Comparison of ENCODE assay signal across 13 mouse cellular contexts in the genomic region with DNA sequence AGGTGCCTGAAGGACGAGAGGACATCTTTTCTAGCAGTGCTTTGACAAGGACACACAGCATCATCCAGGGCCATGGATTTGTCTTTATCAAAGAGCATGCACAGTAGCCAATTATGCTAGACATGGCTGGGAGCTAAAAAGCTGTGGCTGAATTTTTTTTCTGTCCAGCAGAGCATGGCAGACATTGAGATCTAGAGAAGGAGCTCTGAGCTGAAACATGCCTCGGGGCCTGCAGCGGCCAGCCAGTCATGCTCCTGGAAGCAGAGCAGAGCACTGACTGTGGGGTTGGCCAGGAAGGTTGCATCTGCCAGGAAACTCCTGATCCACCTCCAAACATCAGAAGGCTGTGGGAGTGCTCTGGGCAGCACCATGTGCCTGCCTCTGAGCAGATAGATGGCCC.
A peak's percentile ranks its signal among the peaks of the same experiment; 100 is the strongest.
DNase-seq lines count a peak whose midpoint lies in the region.
"Had no signal": no experiment of that assay in that cellular context is flagged by ENCODE, and none has a peak within 500 bp of the region (broad histone marks: within the 10 kb centered on the region; RNA-seq: fewer than 3 reads in every experiment).

No protein-coding gene starts in this region.

- intact Hi-C loops in left cerebral cortex, postnatal 4 days (cut with DNase I), result no loop called here

- DNase-seq in adrenal gland, adult 8-10 months, result peak; percentile 2
- DNase-seq in adrenal gland, postnatal 4 days (ENCODE audit: low spot score in 2 of 2), result no peak
- peak; percentile 43 for DNase-seq in left cerebral cortex, postnatal 4 days
- no peak for DNase-seq in left cerebral cortex, adult 8-10 months (ENCODE audit: low spot score in 2 of 2)
- DNase-seq in retina, postnatal 1 day, result peak; percentile 73
- no peak for DNase-seq in retina, embryonic 14.5 days (ENCODE audit: low spot score)
- DNase-seq: adrenal gland, postnatal 36 days; cerebellum, adult 11-12 months; cerebellum, adult 9-11 months; forebrain, postnatal 0 days; gastrocnemius, postnatal 14 days; heart, adult 2 months; heart, postnatal 14 days had no signal

Comparison
In these comparisons a context has a peak if more than half of its experiments do, and no peak if none do; other contexts are left out.
1. DNase-seq: peak in adrenal gland, adult 8-10 months (single experiment), left cerebral cortex, postnatal 4 days (single experiment) and retina, postnatal 1 day (single experiment); none in adrenal gland, postnatal 4 days (0 of 2), left cerebral cortex, adult 8-10 months (0 of 2) and retina, embryonic 14.5 days (single experiment).